Mouse (Mus musculus) kidney, postnatal 36 days (tissue): ENCODE data around the gene Tmem30b.
A peak's percentile ranks its signal among the peaks of the same experiment; 100 is the strongest.

Experiments
- DNase-seq, 2 experiments: peaks; one replicate each; pipeline ENCODE4 v3.0.0; 2021 to 2022; ENCODE audit warnings: mixed read lengths in 2 of 2

Tmem30b gene

GRCm38 (mm10) chr12:73517022-73517709, 29.0 kb downstream of the Tmem30b start:
- peak; percentile 64 to 86 for DNase-seq

DNA sequence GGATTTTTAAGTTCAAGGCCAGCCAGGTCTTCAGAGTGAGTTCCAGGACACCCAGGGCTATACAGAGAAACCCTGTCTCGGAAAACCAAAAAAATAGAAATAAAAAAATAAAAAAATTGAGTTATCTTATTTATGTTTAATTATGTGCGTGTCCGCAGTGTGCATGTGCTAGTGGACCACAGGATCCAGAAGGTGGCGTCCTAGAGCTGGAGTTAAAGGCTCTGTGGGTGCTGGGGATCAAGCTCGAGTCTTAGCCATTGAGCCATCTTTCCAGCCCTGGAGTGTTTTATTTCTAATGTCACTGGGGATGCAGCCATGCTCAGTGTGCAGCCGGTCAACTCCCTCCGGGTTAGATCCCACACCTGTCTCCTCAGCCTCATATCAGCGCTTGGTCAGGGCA, 29.7 kb downstream of the Tmem30b start:
- no peak for DNase-seq

- DNase-seq, result no peak
Observed at GRCm38 (mm10) chr12:73514722-73515121, 31.5 kb downstream of the Tmem30b start.

GRCm38 (mm10) chr12:73513958-73514357, 32.2 kb downstream of the Tmem30b start:
- no peak for DNase-seq

GRCm38 (mm10) chr12:73511467-73512047, 34.6 kb downstream of the Tmem30b start:
- DNase-seq, result no peak

DNA sequence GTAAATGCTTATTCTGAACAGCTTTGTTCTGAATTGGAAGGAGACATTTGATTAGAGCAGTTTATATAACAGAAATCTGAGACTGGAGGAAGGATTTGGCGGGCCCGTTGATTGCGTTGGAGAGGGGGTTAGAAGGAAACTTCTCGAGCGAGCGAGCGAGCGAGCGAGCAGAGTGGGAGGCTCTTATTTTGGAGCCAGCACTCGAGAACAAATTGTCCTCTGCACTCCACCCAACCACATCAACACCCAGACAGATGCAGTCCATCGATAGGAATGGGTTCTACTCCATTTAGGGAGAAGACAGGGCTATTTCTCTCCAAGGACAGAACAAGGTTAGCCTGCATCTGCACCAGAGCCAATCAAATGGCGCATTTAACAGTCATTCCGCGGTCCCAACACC, 39.1 kb downstream of the Tmem30b start:
- no peak for DNase-seq

- DNase-seq, result no peak
Observed at GRCm38 (mm10) chr12:73506648-73507047, 39.5 kb downstream of the Tmem30b start.

DNA sequence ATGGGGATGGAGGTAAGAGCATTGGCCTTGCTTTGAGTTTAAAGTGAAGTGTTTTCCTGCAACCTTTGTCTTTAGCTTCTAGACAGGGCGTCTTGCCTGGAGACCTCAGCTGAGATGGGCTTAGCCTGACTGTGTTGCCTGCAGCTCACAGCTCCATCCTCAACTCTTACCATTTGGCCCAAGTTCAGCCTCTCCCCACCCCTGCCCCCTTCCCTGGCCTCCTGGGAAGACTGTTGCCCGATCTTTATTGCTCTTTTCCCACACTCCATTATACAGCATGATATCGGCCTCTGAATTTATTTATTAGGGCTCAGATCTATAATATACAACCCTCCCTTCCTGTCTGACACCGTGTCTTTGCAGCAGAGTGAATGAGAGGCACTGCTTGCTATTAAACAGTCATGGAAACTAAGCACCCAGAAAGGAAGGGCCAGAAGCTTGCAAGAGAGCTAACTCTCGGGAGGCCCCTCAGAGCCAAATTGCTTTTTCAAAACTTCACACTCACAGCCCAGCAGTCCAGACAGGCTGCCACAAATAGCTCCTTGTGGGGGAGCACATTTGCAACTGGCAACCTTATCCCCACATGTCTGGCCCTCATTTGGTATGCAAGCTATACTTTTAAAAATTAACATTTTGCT, 45.4 kb downstream of the Tmem30b start:
- DNase-seq, result no peak

GRCm38 (mm10) chr12:73495172-73495571, 51.0 kb downstream of the Tmem30b start:
- DNase-seq, result no peak

DNA sequence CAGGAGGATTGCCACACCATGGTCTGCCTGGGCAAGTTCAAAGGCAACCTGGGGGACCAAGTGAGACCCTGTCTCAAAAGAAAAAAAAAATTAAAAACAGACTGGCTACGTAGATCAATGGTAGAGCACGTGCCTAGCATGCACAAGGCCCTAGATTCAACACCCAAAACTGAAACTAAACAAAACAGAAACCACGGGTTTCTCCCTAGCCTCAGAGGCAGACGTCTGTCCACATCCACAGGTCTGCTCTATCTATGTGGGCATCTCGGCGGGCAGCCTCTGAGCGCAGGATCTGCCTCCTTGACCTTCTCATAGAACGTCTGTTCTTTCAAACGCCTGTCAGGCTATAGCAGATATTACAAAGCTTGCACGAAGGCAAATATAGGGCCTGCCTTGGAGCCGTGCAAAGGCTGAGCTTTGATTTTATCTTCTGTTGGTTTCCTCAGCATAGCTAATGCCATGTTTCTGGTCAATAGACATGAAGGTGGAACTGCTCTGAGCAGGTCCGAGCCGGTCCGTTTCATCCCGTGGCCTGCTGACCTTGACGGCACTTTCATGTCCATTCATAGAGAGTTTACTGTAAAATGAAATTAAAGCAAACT, 52.2 kb downstream of the Tmem30b start:
- DNase-seq, result peak in 1 of 2 experiments; percentile 12
